Mouse (Mus musculus): ENCODE measurements around the gene Thap4. TPM values are rescaled to one million over a fixed set of nuclear protein-coding genes. Genes with fewer than 3 reads are reported as not detected.
"Not testable (repeated sequence)": the region's sequence is repeated elsewhere in the genome, so short reads cannot be mapped to it uniquely, and the experiment has no call there.

Thap4 gene
- 10 to 100 TPM; 61.4 to 61.9 TPM for total RNA-seq (2021)
- long read RNA-seq, experiment 1, full-length matches to known transcripts = 30 of 36 reads
- long read RNA-seq, experiment 1, partial matches to known transcripts = 5 of 36 reads
- long read RNA-seq, experiment 1, other reads (novel, unspliced or antisense) = 1 of 36 reads
- long read RNA-seq, experiment 2, full-length matches to known transcripts = 31 of 40 reads
- long read RNA-seq, experiment 2, partial matches to known transcripts = 9 of 40 reads
- long read RNA-seq, experiment 2, other reads (novel, unspliced or antisense) = 0 of 40 reads

- DNase-seq (ENCODE audit: low spot score in 2 of 2) = peak; percentile 81 to 86
Observed at GRCm38 (mm10) chr1:93754573-93755290, at the start of gene Thap4. Thap4 (minus strand) TSS chr1:93754864.

- peak; percentile 100 for DNase-seq (ENCODE audit: low spot score in 2 of 2)
Observed at GRCm38 (mm10) chr1:93803556-93804507, 49.2 kb upstream of the Thap4 start, which contains the start of gene Ing5. Ing5 (plus strand) TSS chr1:93803965.

GRCm38 (mm10) chr1:93802771-93803170, 48.1 kb upstream of the Thap4 start:
- no peak for DNase-seq (ENCODE audit: low spot score in 2 of 2)

- peak; percentile 53 to 80 for DNase-seq (ENCODE audit: low spot score in 2 of 2)
Observed at GRCm38 (mm10) chr1:93801741-93802238, 47.1 kb upstream of the Thap4 start, which contains the start of gene Dtymk. Dtymk (minus strand) TSS chr1:93801934.

GRCm38 (mm10) chr1:93800670-93801503, 46.2 kb upstream of the Thap4 start:
- DNase-seq (ENCODE audit: low spot score in 2 of 2) = no peak

- DNase-seq (ENCODE audit: low spot score in 2 of 2) = no peak
Observed at GRCm38 (mm10) chr1:93795886-93796285, 41.2 kb upstream of the Thap4 start.

GRCm38 (mm10) chr1:93794526-93794925, 39.9 kb upstream of the Thap4 start:
- no peak for DNase-seq (ENCODE audit: low spot score in 2 of 2)

- DNase-seq (ENCODE audit: low spot score in 2 of 2) = no peak
Observed at GRCm38 (mm10) chr1:93786912-93787311, 32.2 kb upstream of the Thap4 start.

- no peak for DNase-seq (ENCODE audit: low spot score in 2 of 2)
Observed at GRCm38 (mm10) chr1:93776686-93777085, 22.0 kb upstream of the Thap4 start.

GRCm38 (mm10) chr1:93769901-93770300, 15.2 kb upstream of the Thap4 start:
- no peak for DNase-seq (ENCODE audit: low spot score in 2 of 2)

GRCm38 (mm10) chr1:93767600-93767999, 12.9 kb upstream of the Thap4 start:
- DNase-seq (ENCODE audit: low spot score in 2 of 2) = no peak

GRCm38 (mm10) chr1:93764871-93765591, 10.4 kb upstream of the Thap4 start:
- DNase-seq (ENCODE audit: low spot score in 2 of 2) = no peak

GRCm38 (mm10) chr1:93763531-93763930, 8.9 kb upstream of the Thap4 start:
- not testable (repeated sequence) for DNase-seq (ENCODE audit: low spot score in 2 of 2)

GRCm38 (mm10) chr1:93760076-93760475, 5.4 kb upstream of the Thap4 start:
- DNase-seq (ENCODE audit: low spot score in 2 of 2) = no peak

GRCm38 (mm10) chr1:93756154-93756553, 1.5 kb upstream of the Thap4 start:
- DNase-seq (ENCODE audit: low spot score in 2 of 2) = no peak

GRCm38 (mm10) chr1:93755618-93756017, 954 bp upstream of the Thap4 start:
- no peak for DNase-seq (ENCODE audit: low spot score in 2 of 2)

GRCm38 (mm10) chr1:93755291-93755610, 587 bp upstream of the Thap4 start:
- no peak for DNase-seq (ENCODE audit: low spot score in 2 of 2)

GRCm38 (mm10) chr1:93753911-93754572, 622 bp downstream of the Thap4 start:
- DNase-seq (ENCODE audit: low spot score in 2 of 2) = peak; percentile 8 to 20

- DNase-seq (ENCODE audit: low spot score in 2 of 2) = no peak
Observed at GRCm38 (mm10) chr1:93751290-93751689, 3.4 kb downstream of the Thap4 start, which contains the start of gene Atg4b. Atg4b (plus strand) TSS chr1:93751500.

All from adrenal gland, postnatal 4 days (tissue).